Mouse (Mus musculus): ENCODE measurements around the gene Mapkapk5.

GRCm38 (mm10) chr5:121591417-121592063 is 45.8 kb upstream of the Mapkapk5 start:
- TF ChIP-seq CTCF (IDR thresholded peaks at IDR 0.05; ENCODE audit: low read depth, low read length) (no peak), POLR2AphosphoS5 (IDR thresholded peaks at IDR 0.05; ENCODE audit: insufficient replicate concordance, low read depth, low read length) (no peak), GATA1 (IDR thresholded peaks at IDR 0.05; ENCODE audit: borderline replicate concordance, low read length) (no peak)
